Mouse (Mus musculus) MEL (cell line): ENCODE data around the gene Mt1. TPM values are rescaled to one million over a fixed set of nuclear protein-coding genes. Genes with fewer than 3 reads are reported as not detected.

Experiments
- DNase-seq: peaks from one replicate; pipeline ENCODE4 v3.0.0; 2011; ENCODE audit warnings: low read depth, low spot score
- H3K27ac ChIP-seq: 2 replicates; pipeline ENCODE4 v1.5.1; 2012; ENCODE audit warnings: low read depth, mild to moderate bottlenecking, control low read depth, low read length, moderate library complexity; ENCODE audit not compliant: control insufficient read depth
- H3K27me3 ChIP-seq, 2 experiments: fragments of 150-350 bp in 1 of 2; sonication (generic) in 1 of 2; 2 replicates each; pipeline ENCODE4 v1.6.1; 2012; ENCODE audit warnings: low read length in 2 of 2, mild to moderate bottlenecking in 2 of 2, improper control_type of control experiment in 1 of 2, moderate library complexity in 1 of 2; ENCODE audit not compliant: insufficient read depth in 2 of 2, control insufficient read depth in 1 of 2
- H3K36me3 ChIP-seq, 2 experiments: 2 replicates each; pipeline ENCODE4 v1.6.1; 2012 to 2014; ENCODE audit warnings: low read length in 2 of 2, improper control_type of control experiment in 1 of 2, inconsistent platforms in 1 of 2, mild to moderate bottlenecking in 1 of 2; ENCODE audit not compliant: insufficient read depth in 2 of 2, control insufficient read depth in 1 of 2
- H3K4me1 ChIP-seq, 2 experiments: fragments of 150-350 bp in 1 of 2; sonication (generic) in 1 of 2; 2 replicates each; pipeline ENCODE4 v1.6.1; 2012; ENCODE audit warnings: low read length in 2 of 2, improper control_type of control experiment in 1 of 2, mild to moderate bottlenecking in 1 of 2; ENCODE audit not compliant: insufficient read depth in 2 of 2, control insufficient read depth in 1 of 2
- H3K4me3 ChIP-seq, 2 experiments: fragments of 150-350 bp in 1 of 2; sonication (generic) in 1 of 2; 2 replicates each; pipeline ENCODE4 v1.5.1; 2012; ENCODE audit warnings: low read depth in 2 of 2, low read length in 2 of 2, mild to moderate bottlenecking in 2 of 2, moderate library complexity in 2 of 2, control low read depth in 1 of 2, improper control_type of control experiment in 1 of 2; ENCODE audit not compliant: control insufficient read depth in 1 of 2, insufficient read depth in 1 of 2
- H3K79me2 ChIP-seq: 2 replicates; pipeline ENCODE4 v1.6.1; 2012; ENCODE audit warnings: mild to moderate bottlenecking, low read length, moderate library complexity; ENCODE audit not compliant: control insufficient read depth, poor library complexity, insufficient read depth
- H3K9ac ChIP-seq: 2 replicates; pipeline ENCODE4 v1.6.1; 2012; ENCODE audit warnings: low read depth, mild to moderate bottlenecking, control low read depth, low read length, moderate library complexity; ENCODE audit not compliant: control insufficient read depth, poor library complexity, severe bottlenecking
- H3K9me3 ChIP-seq: fragments of 150-350 bp; sonication (generic); replicated peaks from 2 replicates; pipeline ENCODE4 v1.6.1; 2012; ENCODE audit warnings: mild to moderate bottlenecking, low read length, improper control_type of control experiment, moderate library complexity; ENCODE audit not compliant: insufficient read depth
- CTCF ChIP-seq, 3 experiments: IDR thresholded peaks in 2 of 3; conservative IDR thresholded peaks in 1 of 3; 2 replicates each; pipeline ENCODE4 v1.5.1; 2011 to 2012; ENCODE audit warnings: low read length in 3 of 3, low read depth in 2 of 3, mild to moderate bottlenecking in 2 of 3, improper control_type of control experiment in 1 of 3, inconsistent platforms in 1 of 3, mixed read lengths in 1 of 3, moderate library complexity in 1 of 3; ENCODE audit not compliant: control insufficient read depth in 1 of 3, insufficient read depth in 1 of 3, poor library complexity in 1 of 3, severe bottlenecking in 1 of 3
- ELF1 ChIP-seq: IDR thresholded peaks from 2 replicates; pipeline ENCODE4 v1.6.1; 2014; ENCODE audit warnings: low read depth, mild to moderate bottlenecking, inconsistent platforms, low read length, improper control_type of control experiment, moderate library complexity
- ETS1 ChIP-seq: IDR thresholded peaks from 2 replicates; pipeline ENCODE4 v1.6.1; 2012; ENCODE audit warnings: low read depth, mild to moderate bottlenecking, inconsistent platforms, low read length, improper control_type of control experiment, moderate library complexity
- GABPA ChIP-seq: IDR thresholded peaks from 2 replicates; pipeline ENCODE4 v1.6.1; 2012; ENCODE audit warnings: low read depth, mild to moderate bottlenecking, inconsistent platforms, low read length, improper control_type of control experiment, moderate library complexity
- GATA1 ChIP-seq: IDR thresholded peaks from 2 replicates; pipeline ENCODE4 v1.6.1; 2011; ENCODE audit warnings: low read depth, low read length, improper control_type of control experiment
- JUND ChIP-seq: IDR thresholded peaks from 2 replicates; pipeline ENCODE4 v1.6.1; 2011; ENCODE audit warnings: low read depth, mild to moderate bottlenecking, improper control_type of control experiment, low read length
- MAFK ChIP-seq: IDR thresholded peaks from 2 replicates; pipeline ENCODE4 v1.6.1; 2011; ENCODE audit warnings: low read depth, mild to moderate bottlenecking, low read length, improper control_type of control experiment, borderline replicate concordance
- MAZ ChIP-seq: IDR thresholded peaks from 2 replicates; pipeline ENCODE4 v1.6.1; 2012; ENCODE audit warnings: low read depth, mild to moderate bottlenecking, inconsistent platforms, low read length, improper control_type of control experiment
- MEF2A ChIP-seq: IDR thresholded peaks from 2 replicates; pipeline ENCODE4 v1.6.1; 2014; ENCODE audit warnings: low read depth, mild to moderate bottlenecking, inconsistent platforms, low read length, improper control_type of control experiment; ENCODE audit not compliant: poor library complexity, insufficient replicate concordance, severe bottlenecking; ENCODE audit errors: extremely low read depth
- MXI1 ChIP-seq: IDR thresholded peaks from 2 replicates; pipeline ENCODE4 v1.6.1; 2011; ENCODE audit warnings: mild to moderate bottlenecking, low read depth, low read length, improper control_type of control experiment
- POLR2AphosphoS2 ChIP-seq: IDR thresholded peaks from 2 replicates; pipeline ENCODE4 v1.6.1; 2011; ENCODE audit warnings: low read length, improper control_type of control experiment
- RAD21 ChIP-seq: IDR thresholded peaks from 2 replicates; pipeline ENCODE4 v1.6.1; 2011; ENCODE audit warnings: mild to moderate bottlenecking, low read depth, low read length, improper control_type of control experiment
- RCOR1 ChIP-seq: IDR thresholded peaks from 2 replicates; pipeline ENCODE4 v1.6.1; 2012; ENCODE audit warnings: low read depth, mild to moderate bottlenecking, inconsistent platforms, low read length, improper control_type of control experiment
- SIN3A ChIP-seq: IDR thresholded peaks from 2 replicates; pipeline ENCODE4 v1.6.1; 2012; ENCODE audit warnings: low read length, improper control_type of control experiment, inconsistent platforms
- SMC3 ChIP-seq: IDR thresholded peaks from 2 replicates; pipeline ENCODE4 v1.6.1; 2011; ENCODE audit warnings: low read depth, low read length, improper control_type of control experiment
- TAL1 ChIP-seq: IDR thresholded peaks from 2 replicates; pipeline ENCODE4 v1.6.1; 2012; ENCODE audit warnings: mild to moderate bottlenecking, inconsistent platforms, low read length, moderate library complexity, mixed read lengths
- USF1 ChIP-seq: IDR thresholded peaks from 2 replicates; pipeline ENCODE4 v1.6.1; 2014; ENCODE audit warnings: low read depth, mild to moderate bottlenecking, inconsistent platforms, low read length, improper control_type of control experiment, moderate library complexity
- USF2 ChIP-seq, 2 experiments: IDR thresholded peaks; 2 replicates each; pipeline ENCODE4 v1.6.1; 2011 to 2012; ENCODE audit warnings: improper control_type of control experiment in 2 of 2, low read length in 2 of 2, borderline replicate concordance in 1 of 2, inconsistent platforms in 1 of 2, low read depth in 1 of 2, mild to moderate bottlenecking in 1 of 2; ENCODE audit not compliant: insufficient read depth in 1 of 2
- ZC3H11A ChIP-seq: IDR thresholded peaks from 2 replicates; pipeline ENCODE4 v1.6.1; 2012; ENCODE audit warnings: low read depth, mild to moderate bottlenecking, inconsistent platforms, low read length, improper control_type of control experiment
- ZKSCAN1 ChIP-seq: IDR thresholded peaks from 2 replicates; pipeline ENCODE4 v1.6.1; 2012; ENCODE audit warnings: low read depth, mild to moderate bottlenecking, inconsistent platforms, low read length, improper control_type of control experiment, moderate library complexity
- ZMIZ1 ChIP-seq: IDR thresholded peaks from 2 replicates; pipeline ENCODE4 v1.6.1; 2012; ENCODE audit warnings: low read depth, mild to moderate bottlenecking, inconsistent platforms, low read length, improper control_type of control experiment, moderate library complexity
- polyA plus RNA-seq, 2 experiments: library from polyadenylated mRNA; stranded (reverse) in 1 of 2; unstranded in 1 of 2; fragments of >175 nt in 1 of 2; fragments of >200 nt in 1 of 2; gene quantifications; 2 replicates each; pipeline versions ENCODE4 v1.2.1 to v1.2.4; 2012; ENCODE audit warnings: low replicate concordance in 2 of 2, low read depth in 1 of 2; ENCODE audit not compliant: insufficient read length in 2 of 2, insufficient read depth in 1 of 2, missing spikeins in 1 of 2
- total RNA-seq: library from RNA; depleted of rRNA; stranded (reverse); fragments of 300-350 nt; gene quantifications from 2 replicates; pipeline ENCODE4 v1.2.3, GENCODE M21; 2012

Mt1 gene
- total and polyA plus RNA-seq, 3 experiments = 1,017 to 2,940 (median 1,189) TPM

DNA sequence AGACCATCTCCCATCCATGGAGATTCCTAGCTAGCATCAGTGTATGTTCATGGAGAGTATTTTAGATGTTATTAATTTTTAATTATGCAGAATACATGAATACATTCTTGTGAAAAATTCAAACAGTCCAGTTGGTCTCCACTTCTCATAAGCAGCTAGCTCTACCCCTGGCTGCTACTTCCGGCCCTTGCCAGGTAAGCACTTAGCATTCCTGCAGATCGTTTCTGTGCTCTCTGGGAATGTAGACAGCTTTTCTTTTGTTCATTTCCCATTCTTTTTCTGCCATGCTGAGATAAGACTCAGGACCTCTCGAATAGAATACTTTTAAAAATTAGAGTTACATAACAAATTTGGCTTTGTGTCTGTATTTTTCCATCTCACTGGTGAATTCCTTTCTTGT, 25.2 kb downstream of the Mt1 start:
- H3K27me3 ChIP-seq = peaks cover 0 to 2% of the 10 kb centered on the region in 2 experiments; a peak in 1 of 4 replicates
- H3K79me2 ChIP-seq = no peaks in the 10 kb centered on the region
- no peak overlapping the region for H3K27ac ChIP-seq
- no peak overlapping the region for H3K9ac ChIP-seq
- TF ChIP-seq JUND (no peak), ZMIZ1 (no peak), POLR2AphosphoS2 (no peak), USF1 (no peak), TAL1 (no peak), ZC3H11A (no peak), MEF2A (no peak), MAFK (no peak), GATA1 (no peak), USF2 (IDR thresholded peaks at IDR 0.05; ENCODE audit: borderline replicate concordance in 1 of 2, insufficient read depth in 1 of 2, low read depth in 1 of 2, low read length in 2 of 2) (no peak), GABPA (no peak), RCOR1 (no peak), ELF1 (no peak), MXI1 (no peak), ETS1 (no peak), SMC3 (no peak)
- no peaks in the 10 kb centered on the region for H3K36me3 ChIP-seq
- DNase-seq = no peak
- H3K4me1 ChIP-seq = no peaks in the 10 kb centered on the region
- H3K4me3 ChIP-seq = no peak overlapping the region
- H3K9me3 ChIP-seq = no peaks in the 10 kb centered on the region

DNA sequence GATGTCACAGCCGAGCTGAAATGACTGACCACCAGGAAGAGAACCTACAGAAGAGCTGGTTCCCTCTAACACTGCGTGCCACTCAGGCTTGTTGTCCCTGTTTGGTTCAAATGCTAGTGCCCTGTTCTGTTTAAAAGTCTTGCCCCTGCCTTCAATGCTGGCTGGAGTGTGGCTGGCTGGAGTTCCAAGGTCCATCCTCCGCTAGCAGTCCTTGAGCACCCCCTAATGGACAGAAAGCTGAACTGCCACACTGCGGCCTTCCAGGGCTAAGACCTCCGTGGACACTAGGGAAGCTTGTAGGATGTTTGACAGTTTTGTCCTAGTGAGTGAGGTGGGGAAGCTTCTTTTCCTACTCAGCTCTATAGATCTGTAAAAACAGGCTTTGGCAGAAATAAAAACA, 26.9 kb downstream of the Mt1 start:
- no peak overlapping the region for H3K27ac ChIP-seq
- H3K79me2 ChIP-seq = no peaks in the 10 kb centered on the region
- TF ChIP-seq CTCF (IDR thresholded peaks at IDR 0.05 in 2 of 3, conservative IDR thresholded peaks at IDR 0.05 in 1 of 3; ENCODE audit: control insufficient read depth in 1 of 3, insufficient read depth in 1 of 3, low read depth in 2 of 3, low read length in 3 of 3, poor library complexity in 1 of 3, severe bottlenecking in 1 of 3) = peak; percentile 90 to 98 (median 95)
- TF ChIP-seq ZKSCAN1 = no peak
- peak; percentile 96 for TF ChIP-seq RAD21
- peak; percentile 71 for TF ChIP-seq ZC3H11A
- peak; percentile 74 for TF ChIP-seq SMC3
- TF ChIP-seq SIN3A = peak; percentile 38; the same call in 1 of the 2 replicates
- no peak for TF ChIP-seq MAZ
- H3K4me1 ChIP-seq = no peaks in the 10 kb centered on the region
- no peaks in the 10 kb centered on the region for H3K36me3 ChIP-seq
- peaks cover 3 to 6% of the 10 kb centered on the region in 2 experiments; a peak in 3 of 4 replicates for H3K27me3 ChIP-seq
- no peaks in the 10 kb centered on the region for H3K9me3 ChIP-seq
- H3K9ac ChIP-seq = no peak overlapping the region
- no peak overlapping the region for H3K4me3 ChIP-seq
- DNase-seq = peak; percentile 78
